Mouse (Mus musculus) heart, embryonic 15.5 days (tissue): ENCODE results near the gene Cd177. TPM values are rescaled to one million over a fixed set of nuclear protein-coding genes. Genes with fewer than 3 reads are reported as not detected.
A peak's percentile ranks its signal among the peaks of the same experiment; 100 is the strongest.
"Not testable (repeated sequence)": the region's sequence is repeated elsewhere in the genome, so short reads cannot be mapped to it uniquely, and the experiment has no call there.

ENCODE experiments used
- ATAC-seq: fragments of 200-750 bp; cut with Nextera tagmentation; replicated peaks from 2 replicates; pipeline ENCODE4 v1.8.0; 2017; ENCODE audit warnings: low read depth, moderate TSS enrichment; ENCODE audit not compliant: insufficient number of reproducible peaks, insufficient read depth, low FRiP score
- H3K27ac ChIP-seq: fragments of 300-500 bp; sonication (generic); 2 replicates; pipeline ENCODE4 v1.5.1; 2015; ENCODE audit warnings: mild to moderate bottlenecking, inconsistent platforms
- H3K27me3 ChIP-seq: fragments of 300-500 bp; sonication (generic); 2 replicates; pipeline ENCODE4 v1.6.1; 2015; ENCODE audit warnings: inconsistent platforms
- H3K36me3 ChIP-seq: fragments of 300-500 bp; sonication (generic); 2 replicates; pipeline ENCODE4 v1.6.1; 2015; ENCODE audit warnings: mild to moderate bottlenecking, inconsistent platforms
- H3K4me1 ChIP-seq: fragments of 300-500 bp; sonication (generic); replicated peaks from 2 replicates; pipeline ENCODE4 v1.6.1; 2015; ENCODE audit warnings: inconsistent platforms
- H3K4me2 ChIP-seq: fragments of 300-500 bp; sonication (generic); 2 replicates; pipeline ENCODE4 v1.6.1; 2015; ENCODE audit warnings: inconsistent platforms, mild to moderate bottlenecking, moderate library complexity
- H3K4me3 ChIP-seq: fragments of 300-500 bp; sonication (generic); 2 replicates; pipeline ENCODE4 v1.5.1; 2015; ENCODE audit warnings: mild to moderate bottlenecking, inconsistent platforms
- H3K9ac ChIP-seq: fragments of 300-500 bp; sonication (generic); 2 replicates; pipeline ENCODE4 v1.6.1; 2015; ENCODE audit warnings: mild to moderate bottlenecking, inconsistent platforms
- H3K9me3 ChIP-seq: fragments of 300-500 bp; sonication (generic); replicated peaks from 2 replicates; pipeline ENCODE4 v1.6.1; 2016; ENCODE audit warnings: inconsistent platforms
- WGBS: fragments of 180-500 bp; shearing (Covaris S2); methylation state at CpG from one replicate; pipeline ENCODE4 v1.1.7; 2015; ENCODE audit warnings: mixed read lengths; 5-methylcytosine and 5-hydroxymethylcytosine counted together
- polyA plus RNA-seq: library from polyadenylated mRNA; unstranded; fragments of >200 nt; fragmentation: Nextera tagmentation; extraction: Ambion mirVana; gene quantifications from 2 replicates; pipeline ENCODE4 v1.2.1, GENCODE M21; 2015

Gene Cd177
- polyA plus RNA-seq, 1 experiment from 2014 or later, result 0.13 TPM

DNA sequence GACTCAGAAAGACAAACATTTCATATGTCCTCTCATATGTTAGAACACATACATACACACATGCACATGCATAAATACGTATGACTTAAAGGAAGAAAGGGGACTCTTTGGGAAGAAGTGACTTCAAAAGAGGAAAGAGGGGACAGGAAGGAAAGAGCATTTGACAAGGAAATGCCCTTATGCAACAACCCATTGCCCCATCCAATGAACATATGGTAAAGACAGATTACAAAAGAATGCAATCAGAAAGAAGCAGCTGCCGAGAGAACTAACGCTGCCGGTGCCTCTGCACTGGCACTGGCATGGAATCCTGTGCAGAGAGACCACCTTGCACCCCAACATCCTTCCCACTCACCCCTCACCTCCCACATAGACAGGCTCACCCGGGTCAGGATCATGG is 6.6 kb downstream of the Cd177 start:
- no peak overlapping the region for H3K27ac ChIP-seq
- H3K4me3 ChIP-seq, result no peak overlapping the region
- H3K9me3 ChIP-seq, result no peaks in the 10 kb centered on the region
- H3K36me3 ChIP-seq, result no peaks in the 10 kb centered on the region
- H3K9ac ChIP-seq, result no peak overlapping the region
- no peaks in the 10 kb centered on the region for H3K4me1 ChIP-seq
- 48% methylated on average over 5 of the region's 5 CpGs for WGBS
- H3K4me2 ChIP-seq, result no peak overlapping the region
- ATAC-seq, result no peak
- H3K27me3 ChIP-seq, result peaks cover 7% of the 10 kb centered on the region; the same call in 1 of the 2 replicates

DNA sequence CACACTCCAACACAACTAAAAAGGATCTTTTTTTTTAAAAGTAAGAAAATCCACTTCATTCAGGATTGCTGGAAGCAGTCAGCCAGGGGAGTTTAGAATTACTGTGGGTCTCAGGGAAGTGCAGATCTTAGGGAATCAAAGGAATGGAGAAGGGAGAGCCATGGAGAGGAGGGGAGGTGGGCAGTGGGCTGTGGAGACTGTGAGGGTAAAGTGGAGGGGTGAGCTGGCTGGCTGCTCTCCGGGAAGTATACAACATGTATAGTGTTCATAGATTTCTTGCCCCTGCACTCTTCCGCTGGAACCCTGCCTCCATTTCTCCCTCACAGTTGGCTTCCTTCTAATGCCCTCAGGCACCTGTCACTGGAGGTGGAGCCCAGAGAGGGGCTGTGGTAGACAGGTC is 8.5 kb downstream of the Cd177 start:
- Histone ChIP-seq H3K27ac (no peak overlapping the region), H3K27me3 (peaks cover 7% of the 10 kb centered on the region; the same call in 1 of the 2 replicates), H3K9me3 (no peaks in the 10 kb centered on the region), H3K4me1 (no peaks in the 10 kb centered on the region), H3K4me3 (no peak overlapping the region), H3K9ac (no peak overlapping the region), H3K4me2 (no peak overlapping the region), H3K36me3 (no peaks in the 10 kb centered on the region)
- 89% methylated on average over 2 of the region's 2 CpGs for WGBS
- ATAC-seq, result no peak

GRCm38 (mm10) chr7:24750695-24751094 is 9.4 kb downstream of the Cd177 start:
- WGBS, result 25% methylated on average over 4 of the region's 4 CpGs
- H3K27me3 ChIP-seq, result peaks cover 7% of the 10 kb centered on the region; the same call in 1 of the 2 replicates
- no peak overlapping the region for H3K4me3 ChIP-seq
- no peak overlapping the region for H3K4me2 ChIP-seq
- no peak overlapping the region for H3K9ac ChIP-seq
- no peak overlapping the region for H3K27ac ChIP-seq
- no peaks in the 10 kb centered on the region for H3K36me3 ChIP-seq
- no peaks in the 10 kb centered on the region for H3K4me1 ChIP-seq
- no peaks in the 10 kb centered on the region for H3K9me3 ChIP-seq
- 0 out of 2 replicates have a peak, but pooled peaks have one; percentile 36 for ATAC-seq

GRCm38 (mm10) chr7:24735970-24736670 is 24.0 kb downstream of the Cd177 start:
- WGBS, result 17% methylated on average over 17 of the region's 17 CpGs
- Histone ChIP-seq H3K36me3 (no peaks in the 10 kb centered on the region), H3K9me3 (no peaks in the 10 kb centered on the region), H3K4me1 (no peaks in the 10 kb centered on the region), H3K4me3 (no peak overlapping the region), H3K27me3 (0 out of 2 replicates have a peak, but pooled peaks cover 2% of the 10 kb centered on the region), H3K27ac (no peak overlapping the region), H3K4me2 (no peak overlapping the region), H3K9ac (no peak overlapping the region)
- no peak for ATAC-seq

DNA sequence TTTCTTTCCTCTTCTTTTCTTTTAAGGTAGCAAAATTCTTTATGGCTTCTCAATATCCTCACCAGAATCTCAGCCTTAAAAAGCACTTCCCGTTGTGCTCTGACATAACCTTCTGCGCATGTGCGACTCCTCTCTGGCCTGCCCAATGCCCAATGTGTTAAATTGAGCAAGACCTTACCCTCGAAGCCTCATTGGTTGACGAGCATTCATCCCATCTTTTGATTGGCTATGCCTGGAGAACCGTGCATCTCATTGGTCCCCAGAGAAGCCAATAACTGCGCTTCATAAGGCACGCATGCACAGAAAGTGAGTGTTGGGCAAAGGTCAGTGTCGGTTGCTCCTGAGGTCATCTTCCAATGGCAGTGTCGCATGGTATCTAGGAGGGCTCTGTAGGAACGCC is 33.3 kb downstream of the Cd177 start, which contains the start of gene Gm4763:
Gm4763 (minus strand) TSS at position 101 of the 400 bp plus-strand sequence.
- ATAC-seq, H3K4me3 ChIP-seq, H3K9ac ChIP-seq, H3K9me3 ChIP-seq, H3K27ac ChIP-seq, H3K27me3 ChIP-seq, H3K36me3 ChIP-seq, H3K4me2 ChIP-seq, H3K4me1 ChIP-seq: not testable (repeated sequence)
- WGBS, result 84% methylated on average over 11 of the region's 11 CpGs

GRCm38 (mm10) chr7:24715039-24715438 is 45.1 kb downstream of the Cd177 start:
- H3K4me1 ChIP-seq, result no peaks in the 10 kb centered on the region
- H3K9ac ChIP-seq, result no peak overlapping the region
- ATAC-seq, result no peak
- H3K27ac ChIP-seq, result no peak overlapping the region
- no peak overlapping the region for H3K4me3 ChIP-seq
- no peak overlapping the region for H3K4me2 ChIP-seq
- no peaks in the 10 kb centered on the region for H3K27me3 ChIP-seq
- 66% methylated on average over 6 of the region's 6 CpGs for WGBS
- no peaks in the 10 kb centered on the region for H3K36me3 ChIP-seq
- H3K9me3 ChIP-seq, result no peaks in the 10 kb centered on the region

DNA sequence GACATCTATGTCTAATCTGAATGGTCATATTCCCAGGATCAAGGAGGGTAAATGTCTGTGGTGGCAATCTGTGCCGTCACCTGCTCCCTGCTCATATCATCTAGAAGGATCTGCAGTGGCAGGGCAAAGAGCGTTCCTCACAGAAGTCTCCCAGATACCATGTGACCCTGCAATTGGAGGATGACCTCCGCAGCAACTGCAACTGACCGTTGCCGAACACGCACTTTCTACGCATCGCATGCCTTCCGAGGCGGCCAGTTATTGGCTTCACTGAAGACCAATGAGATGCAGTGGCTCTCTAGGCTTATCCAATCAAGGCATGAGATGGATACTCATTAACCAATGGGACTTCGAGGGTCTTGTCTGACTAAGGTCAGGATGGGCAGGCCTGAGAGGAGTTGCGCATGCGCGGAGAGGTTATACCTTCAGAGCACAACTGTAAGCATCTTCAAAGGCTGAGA is 51.2 kb downstream of the Cd177 start, which contains the start of gene BC049730:
BC049730 (plus strand) TSS at position 411 of the 461 bp plus-strand sequence.
- Histone ChIP-seq H3K27ac (no peak within 1 kb of the TSS), H3K4me2 (no peak within 1 kb of the TSS), H3K36me3 (no peaks in the 10 kb centered on the region), H3K27me3 (peaks cover 5% of the 10 kb centered on the region; the same call in 1 of the 2 replicates), H3K4me1 (no peaks in the 10 kb centered on the region), H3K9me3 (no peaks in the 10 kb centered on the region), H3K4me3 (no peak within 1 kb of the TSS), H3K9ac (no peak within 1 kb of the TSS)
- ATAC-seq, result no peak
- WGBS, result 90% methylated on average over 14 of the region's 14 CpGs

GRCm38 (mm10) chr7:24702841-24703240 is 57.3 kb downstream of the Cd177 start:
- not testable (repeated sequence) for H3K4me1 ChIP-seq, H3K4me3 ChIP-seq, H3K36me3 ChIP-seq, H3K9ac ChIP-seq, H3K4me2 ChIP-seq, H3K27ac ChIP-seq, H3K9me3 ChIP-seq, H3K27me3 ChIP-seq, ATAC-seq
- WGBS, result 75% methylated on average over 9 of the region's 9 CpGs

GRCm38 (mm10) chr7:24697891-24698290 is 62.2 kb downstream of the Cd177 start:
- not testable (repeated sequence) for H3K36me3 ChIP-seq, H3K27ac ChIP-seq, ATAC-seq, H3K9ac ChIP-seq, H3K4me2 ChIP-seq, H3K27me3 ChIP-seq, H3K4me3 ChIP-seq, H3K4me1 ChIP-seq, H3K9me3 ChIP-seq
- WGBS, result 90% methylated on average over 4 of the region's 4 CpGs

Other genes with a start within 250 kb of the Cd177 start
- gene AC161166.1, start 247.9 kb downstream of the Cd177 start, polyA plus RNA-seq, result 0.25 and 0.29 TPM in 2 replicates
- gene Irgq, start 229.6 kb downstream of the Cd177 start, polyA plus RNA-seq, result 6.0 and 8.3 TPM in 2 replicates
- 0.46 TPM in 1 of 2 replicates, not detected in the other for gene Pinlyp, start 214.2 kb downstream of the Cd177 start, polyA plus RNA-seq
- gene Xrcc1, start 214.0 kb downstream of the Cd177 start, polyA plus RNA-seq, result 56.6 and 83.1 TPM in 2 replicates
- 20.5 and 23.6 TPM in 2 replicates for gene Ethe1, start 172.8 kb downstream of the Cd177 start, polyA plus RNA-seq
- 0.92 and 1.4 TPM in 2 replicates for gene Zfp575, start 172.7 kb downstream of the Cd177 start, polyA plus RNA-seq
- gene Phldb3, start 149.5 kb downstream of the Cd177 start, polyA plus RNA-seq, result 0.06 and 0.18 TPM in 2 replicates
- gene Lypd3, start 123.8 kb downstream of the Cd177 start, polyA plus RNA-seq, result 0.10 and 0.43 TPM in 2 replicates
- gene Tex101, start 83.6 kb downstream of the Cd177 start, polyA plus RNA-seq, result not detected in 2 replicates
- not detected in 2 replicates for gene BC049730, start 51.1 kb downstream of the Cd177 start, polyA plus RNA-seq
- gene Gm4763, start 33.4 kb downstream of the Cd177 start, polyA plus RNA-seq, result not detected in 2 replicates
- gene Ceacam10, start 16.9 kb upstream of the Cd177 start, polyA plus RNA-seq, result 0.20 TPM in 1 of 2 replicates, not detected in the other
- 7.4 and 8.9 TPM in 2 replicates for gene Gm9844, start 101.9 kb upstream of the Cd177 start, polyA plus RNA-seq
- gene Lypd4, start 109.6 kb upstream of the Cd177 start, polyA plus RNA-seq, result not detected in 2 replicates
- not detected in 2 replicates for gene Dmrtc2, start 109.7 kb upstream of the Cd177 start, polyA plus RNA-seq
- gene Rps19, start 124.1 kb upstream of the Cd177 start, polyA plus RNA-seq, result 1,190 and 1,237 TPM in 2 replicates
- 0.15 and 0.21 TPM in 2 replicates for gene Cd79a, start 137.1 kb upstream of the Cd177 start, polyA plus RNA-seq
- 59.2 and 92.5 TPM in 2 replicates for gene Arhgef1, start 142.6 kb upstream of the Cd177 start, polyA plus RNA-seq
- gene Gm4881, start 184.2 kb upstream of the Cd177 start, polyA plus RNA-seq, result not detected in 2 replicates
- 211 and 225 TPM in 2 replicates for gene Rabac1, start 212.4 kb upstream of the Cd177 start, polyA plus RNA-seq
- 0.54 and 1.9 TPM in 2 replicates for gene Atp1a3, start 245.6 kb upstream of the Cd177 start, polyA plus RNA-seq